Mouse (Mus musculus) natural killer cell, adult 2 months (primary cell): ENCODE data around the gene Lima1.

ENCODE experiments used
- DNase-seq, 2 experiments: peaks; one replicate each; pipeline ENCODE4 v3.0.0; 2022; ENCODE audit warnings: low spot score in 2 of 2

Lima1 gene

GRCm38 (mm10) chr15:99867654-99868053 lies 7.6 kb downstream of the Lima1 start:
- DNase-seq, result no peak

- DNase-seq, result no peak
These were observed 8.6 kb downstream of the Lima1 start for GRCm38 (mm10) chr15:99866450-99867221.

- DNase-seq, result no peak
These were observed 9.3 kb downstream of the Lima1 start for GRCm38 (mm10) chr15:99865942-99866341.

- DNase-seq, result no peak
These were observed 9.7 kb downstream of the Lima1 start for GRCm38 (mm10) chr15:99865494-99865941.

GRCm38 (mm10) chr15:99865046-99865445 lies 10.2 kb downstream of the Lima1 start:
- DNase-seq, result no peak

- DNase-seq, result no peak
These were observed 11.5 kb downstream of the Lima1 start for GRCm38 (mm10) chr15:99863786-99864185.

GRCm38 (mm10) chr15:99863358-99863757 lies 11.9 kb downstream of the Lima1 start:
- DNase-seq, result no peak

GRCm38 (mm10) chr15:99862473-99862872 lies 12.8 kb downstream of the Lima1 start:
- DNase-seq, result no peak

GRCm38 (mm10) chr15:99861955-99862354 lies 13.3 kb downstream of the Lima1 start:
- DNase-seq, result no peak

- DNase-seq, result no peak
These were observed 13.7 kb downstream of the Lima1 start for GRCm38 (mm10) chr15:99861536-99861935.

- no peak for DNase-seq
These were observed 15.4 kb downstream of the Lima1 start for GRCm38 (mm10) chr15:99859644-99860392.

- no peak for DNase-seq
These were observed 17.8 kb downstream of the Lima1 start for GRCm38 (mm10) chr15:99857479-99857878.

- no peak for DNase-seq
These were observed 20.1 kb downstream of the Lima1 start for GRCm38 (mm10) chr15:99855119-99855518.

- no peak for DNase-seq
These were observed 22.5 kb downstream of the Lima1 start for GRCm38 (mm10) chr15:99852606-99853237.

GRCm38 (mm10) chr15:99850265-99850664 lies 25.0 kb downstream of the Lima1 start:
- DNase-seq, result no peak

GRCm38 (mm10) chr15:99847937-99848336 lies 27.3 kb downstream of the Lima1 start:
- DNase-seq, result no peak

- no peak for DNase-seq
These were observed 27.9 kb downstream of the Lima1 start for GRCm38 (mm10) chr15:99847207-99847881.

- no peak for DNase-seq
These were observed 28.6 kb downstream of the Lima1 start for GRCm38 (mm10) chr15:99846633-99847032.

GRCm38 (mm10) chr15:99843856-99844255 lies 31.4 kb downstream of the Lima1 start:
- no peak for DNase-seq

- DNase-seq, result no peak
These were observed 35.3 kb downstream of the Lima1 start for GRCm38 (mm10) chr15:99839910-99840309.

- no peak for DNase-seq
These were observed 36.0 kb downstream of the Lima1 start for GRCm38 (mm10) chr15:99839165-99839840.
